Mouse (Mus musculus): ENCODE results near the gene Cpm.

- TF ChIP-seq POLR2A (IDR thresholded peaks at IDR 0.05; ENCODE audit: insufficient read depth, low read depth, low read length) = no peak
- TF ChIP-seq CTCF (IDR thresholded peaks at IDR 0.05) = no peak
- TF ChIP-seq EP300 (IDR thresholded peaks at IDR 0.05; ENCODE audit: insufficient read depth, low read depth, low read length) = no peak
Observed at GRCm38 (mm10) chr10:117614387-117614786, 14.9 kb upstream of the Cpm start.

Measured in heart, adult 2 months (tissue).